Mouse (Mus musculus) MEL (cell line): Measurements from ENCODE around the gene Mettl16. TPM values are rescaled to one million over a fixed set of nuclear protein-coding genes. Genes with fewer than 3 reads are reported as not detected.

Experiments
- DNase-seq: peaks from one replicate; pipeline ENCODE4 v3.0.0; 2011; ENCODE audit warnings: low read depth, low spot score
- H3K27ac ChIP-seq: 2 replicates; pipeline ENCODE4 v1.5.1; 2012; ENCODE audit warnings: low read depth, mild to moderate bottlenecking, control low read depth, low read length, moderate library complexity; ENCODE audit not compliant: control insufficient read depth
- H3K27me3 ChIP-seq, 2 experiments: fragments of 150-350 bp in 1 of 2; sonication (generic) in 1 of 2; 2 replicates each; pipeline ENCODE4 v1.6.1; 2012; ENCODE audit warnings: low read length in 2 of 2, mild to moderate bottlenecking in 2 of 2, improper control_type of control experiment in 1 of 2, moderate library complexity in 1 of 2; ENCODE audit not compliant: insufficient read depth in 2 of 2, control insufficient read depth in 1 of 2
- H3K36me3 ChIP-seq, 2 experiments: 2 replicates each; pipeline ENCODE4 v1.6.1; 2012 to 2014; ENCODE audit warnings: low read length in 2 of 2, improper control_type of control experiment in 1 of 2, inconsistent platforms in 1 of 2, mild to moderate bottlenecking in 1 of 2; ENCODE audit not compliant: insufficient read depth in 2 of 2, control insufficient read depth in 1 of 2
- H3K4me1 ChIP-seq, 2 experiments: fragments of 150-350 bp in 1 of 2; sonication (generic) in 1 of 2; 2 replicates each; pipeline ENCODE4 v1.6.1; 2012; ENCODE audit warnings: low read length in 2 of 2, improper control_type of control experiment in 1 of 2, mild to moderate bottlenecking in 1 of 2; ENCODE audit not compliant: insufficient read depth in 2 of 2, control insufficient read depth in 1 of 2
- H3K4me3 ChIP-seq, 2 experiments: fragments of 150-350 bp in 1 of 2; sonication (generic) in 1 of 2; 2 replicates each; pipeline ENCODE4 v1.5.1; 2012; ENCODE audit warnings: low read depth in 2 of 2, low read length in 2 of 2, mild to moderate bottlenecking in 2 of 2, moderate library complexity in 2 of 2, control low read depth in 1 of 2, improper control_type of control experiment in 1 of 2; ENCODE audit not compliant: control insufficient read depth in 1 of 2, insufficient read depth in 1 of 2
- H3K79me2 ChIP-seq: 2 replicates; pipeline ENCODE4 v1.6.1; 2012; ENCODE audit warnings: mild to moderate bottlenecking, low read length, moderate library complexity; ENCODE audit not compliant: control insufficient read depth, poor library complexity, insufficient read depth
- H3K9ac ChIP-seq: 2 replicates; pipeline ENCODE4 v1.6.1; 2012; ENCODE audit warnings: low read depth, mild to moderate bottlenecking, control low read depth, low read length, moderate library complexity; ENCODE audit not compliant: control insufficient read depth, poor library complexity, severe bottlenecking
- H3K9me3 ChIP-seq: fragments of 150-350 bp; sonication (generic); replicated peaks from 2 replicates; pipeline ENCODE4 v1.6.1; 2012; ENCODE audit warnings: mild to moderate bottlenecking, low read length, improper control_type of control experiment, moderate library complexity; ENCODE audit not compliant: insufficient read depth
- BHLHE40 ChIP-seq: IDR thresholded peaks from 2 replicates; pipeline ENCODE4 v1.6.1; 2012; ENCODE audit warnings: low read depth, mild to moderate bottlenecking, inconsistent platforms, low read length, improper control_type of control experiment, borderline replicate concordance
- CHD2 ChIP-seq: IDR thresholded peaks from 2 replicates; pipeline ENCODE4 v1.6.1; 2011; ENCODE audit warnings: low read length, improper control_type of control experiment
- CTCF ChIP-seq, 3 experiments: IDR thresholded peaks in 2 of 3; conservative IDR thresholded peaks in 1 of 3; 2 replicates each; pipeline ENCODE4 v1.5.1; 2011 to 2012; ENCODE audit warnings: low read length in 3 of 3, low read depth in 2 of 3, mild to moderate bottlenecking in 2 of 3, improper control_type of control experiment in 1 of 3, inconsistent platforms in 1 of 3, mixed read lengths in 1 of 3, moderate library complexity in 1 of 3; ENCODE audit not compliant: control insufficient read depth in 1 of 3, insufficient read depth in 1 of 3, poor library complexity in 1 of 3, severe bottlenecking in 1 of 3
- E2F4 ChIP-seq: IDR thresholded peaks from 2 replicates; pipeline ENCODE4 v1.6.1; 2011; ENCODE audit warnings: low read depth, low read length, improper control_type of control experiment, borderline replicate concordance
- ELF1 ChIP-seq: IDR thresholded peaks from 2 replicates; pipeline ENCODE4 v1.6.1; 2014; ENCODE audit warnings: low read depth, mild to moderate bottlenecking, inconsistent platforms, low read length, improper control_type of control experiment, moderate library complexity
- ETS1 ChIP-seq: IDR thresholded peaks from 2 replicates; pipeline ENCODE4 v1.6.1; 2012; ENCODE audit warnings: low read depth, mild to moderate bottlenecking, inconsistent platforms, low read length, improper control_type of control experiment, moderate library complexity
- GABPA ChIP-seq: IDR thresholded peaks from 2 replicates; pipeline ENCODE4 v1.6.1; 2012; ENCODE audit warnings: low read depth, mild to moderate bottlenecking, inconsistent platforms, low read length, improper control_type of control experiment, moderate library complexity
- GATA1 ChIP-seq: IDR thresholded peaks from 2 replicates; pipeline ENCODE4 v1.6.1; 2011; ENCODE audit warnings: low read depth, low read length, improper control_type of control experiment
- KAT2A ChIP-seq: conservative IDR thresholded peaks from 2 replicates; pipeline ENCODE4 v1.6.1; 2012; ENCODE audit warnings: low read depth, low read length, improper control_type of control experiment, inconsistent platforms
- MAFK ChIP-seq: IDR thresholded peaks from 2 replicates; pipeline ENCODE4 v1.6.1; 2011; ENCODE audit warnings: low read depth, mild to moderate bottlenecking, low read length, improper control_type of control experiment, borderline replicate concordance
- MAX ChIP-seq: IDR thresholded peaks from 2 replicates; pipeline ENCODE4 v1.6.1; 2011; ENCODE audit warnings: low read length, improper control_type of control experiment
- MAZ ChIP-seq: IDR thresholded peaks from 2 replicates; pipeline ENCODE4 v1.6.1; 2012; ENCODE audit warnings: low read depth, mild to moderate bottlenecking, inconsistent platforms, low read length, improper control_type of control experiment
- MEF2A ChIP-seq: IDR thresholded peaks from 2 replicates; pipeline ENCODE4 v1.6.1; 2014; ENCODE audit warnings: low read depth, mild to moderate bottlenecking, inconsistent platforms, low read length, improper control_type of control experiment; ENCODE audit not compliant: poor library complexity, insufficient replicate concordance, severe bottlenecking; ENCODE audit errors: extremely low read depth
- MXI1 ChIP-seq: IDR thresholded peaks from 2 replicates; pipeline ENCODE4 v1.6.1; 2011; ENCODE audit warnings: mild to moderate bottlenecking, low read depth, low read length, improper control_type of control experiment
- MYB ChIP-seq: IDR thresholded peaks from 2 replicates; pipeline ENCODE4 v1.6.1; 2011; ENCODE audit warnings: mild to moderate bottlenecking, low read depth, low read length, improper control_type of control experiment
- NELFE ChIP-seq: IDR thresholded peaks from 2 replicates; pipeline ENCODE4 v1.6.1; 2011; ENCODE audit warnings: low read depth, low read length, improper control_type of control experiment
- NRF1 ChIP-seq: IDR thresholded peaks from 2 replicates; pipeline ENCODE4 v1.6.1; 2014; ENCODE audit warnings: low read depth, mild to moderate bottlenecking, inconsistent platforms, low read length, improper control_type of control experiment, moderate library complexity; ENCODE audit not compliant: poor library complexity, insufficient read depth, severe bottlenecking
- POLR2A ChIP-seq, 2 experiments: IDR thresholded peaks; 2 replicates each; pipeline ENCODE4 v1.6.1; 2011 to 2012; ENCODE audit warnings: low read length in 2 of 2, mild to moderate bottlenecking in 2 of 2, control low read depth in 1 of 2, improper control_type of control experiment in 1 of 2, low read depth in 1 of 2, moderate library complexity in 1 of 2; ENCODE audit not compliant: control insufficient read depth in 1 of 2, insufficient read depth in 1 of 2, poor library complexity in 1 of 2
- POLR2AphosphoS5 ChIP-seq: IDR thresholded peaks from 2 replicates; pipeline ENCODE4 v1.6.1; 2012; ENCODE audit warnings: low read depth, borderline replicate concordance, mild to moderate bottlenecking, inconsistent platforms, low read length, moderate library complexity, mixed read lengths
- RAD21 ChIP-seq: IDR thresholded peaks from 2 replicates; pipeline ENCODE4 v1.6.1; 2011; ENCODE audit warnings: mild to moderate bottlenecking, low read depth, low read length, improper control_type of control experiment
- RCOR1 ChIP-seq: IDR thresholded peaks from 2 replicates; pipeline ENCODE4 v1.6.1; 2012; ENCODE audit warnings: low read depth, mild to moderate bottlenecking, inconsistent platforms, low read length, improper control_type of control experiment
- SIN3A ChIP-seq: IDR thresholded peaks from 2 replicates; pipeline ENCODE4 v1.6.1; 2012; ENCODE audit warnings: low read length, improper control_type of control experiment, inconsistent platforms
- SMC3 ChIP-seq: IDR thresholded peaks from 2 replicates; pipeline ENCODE4 v1.6.1; 2011; ENCODE audit warnings: low read depth, low read length, improper control_type of control experiment
- TBP ChIP-seq: IDR thresholded peaks from 2 replicates; pipeline ENCODE4 v1.8.0; 2011; ENCODE audit warnings: low read depth, low read length, improper control_type of control experiment
- TCF12 ChIP-seq: IDR thresholded peaks from 2 replicates; pipeline ENCODE4 v1.6.1; 2014; ENCODE audit warnings: low read depth, mild to moderate bottlenecking, inconsistent platforms, low read length, improper control_type of control experiment, moderate library complexity
- UBTF ChIP-seq: IDR thresholded peaks from 2 replicates; pipeline ENCODE4 v1.6.1; 2012; ENCODE audit warnings: low read depth, mild to moderate bottlenecking, inconsistent platforms, low read length, improper control_type of control experiment, moderate library complexity, borderline replicate concordance; ENCODE audit not compliant: insufficient read depth
- USF2 ChIP-seq, 2 experiments: IDR thresholded peaks; 2 replicates each; pipeline ENCODE4 v1.6.1; 2011 to 2012; ENCODE audit warnings: improper control_type of control experiment in 2 of 2, low read length in 2 of 2, borderline replicate concordance in 1 of 2, inconsistent platforms in 1 of 2, low read depth in 1 of 2, mild to moderate bottlenecking in 1 of 2; ENCODE audit not compliant: insufficient read depth in 1 of 2
- ZC3H11A ChIP-seq: IDR thresholded peaks from 2 replicates; pipeline ENCODE4 v1.6.1; 2012; ENCODE audit warnings: low read depth, mild to moderate bottlenecking, inconsistent platforms, low read length, improper control_type of control experiment
- ZKSCAN1 ChIP-seq: IDR thresholded peaks from 2 replicates; pipeline ENCODE4 v1.6.1; 2012; ENCODE audit warnings: low read depth, mild to moderate bottlenecking, inconsistent platforms, low read length, improper control_type of control experiment, moderate library complexity
- polyA plus RNA-seq, 2 experiments: library from polyadenylated mRNA; stranded (reverse) in 1 of 2; unstranded in 1 of 2; fragments of >175 nt in 1 of 2; fragments of >200 nt in 1 of 2; gene quantifications; 2 replicates each; pipeline versions ENCODE4 v1.2.1 to v1.2.4; 2012; ENCODE audit warnings: low replicate concordance in 2 of 2, low read depth in 1 of 2; ENCODE audit not compliant: insufficient read length in 2 of 2, insufficient read depth in 1 of 2, missing spikeins in 1 of 2
- total RNA-seq: library from RNA; depleted of rRNA; stranded (reverse); fragments of 300-350 nt; gene quantifications from 2 replicates; pipeline ENCODE4 v1.2.3, GENCODE M21; 2012

Mettl16 gene
- total and polyA plus RNA-seq, 3 experiments = 76.3 to 116 TPM; not detected in 1

DNA sequence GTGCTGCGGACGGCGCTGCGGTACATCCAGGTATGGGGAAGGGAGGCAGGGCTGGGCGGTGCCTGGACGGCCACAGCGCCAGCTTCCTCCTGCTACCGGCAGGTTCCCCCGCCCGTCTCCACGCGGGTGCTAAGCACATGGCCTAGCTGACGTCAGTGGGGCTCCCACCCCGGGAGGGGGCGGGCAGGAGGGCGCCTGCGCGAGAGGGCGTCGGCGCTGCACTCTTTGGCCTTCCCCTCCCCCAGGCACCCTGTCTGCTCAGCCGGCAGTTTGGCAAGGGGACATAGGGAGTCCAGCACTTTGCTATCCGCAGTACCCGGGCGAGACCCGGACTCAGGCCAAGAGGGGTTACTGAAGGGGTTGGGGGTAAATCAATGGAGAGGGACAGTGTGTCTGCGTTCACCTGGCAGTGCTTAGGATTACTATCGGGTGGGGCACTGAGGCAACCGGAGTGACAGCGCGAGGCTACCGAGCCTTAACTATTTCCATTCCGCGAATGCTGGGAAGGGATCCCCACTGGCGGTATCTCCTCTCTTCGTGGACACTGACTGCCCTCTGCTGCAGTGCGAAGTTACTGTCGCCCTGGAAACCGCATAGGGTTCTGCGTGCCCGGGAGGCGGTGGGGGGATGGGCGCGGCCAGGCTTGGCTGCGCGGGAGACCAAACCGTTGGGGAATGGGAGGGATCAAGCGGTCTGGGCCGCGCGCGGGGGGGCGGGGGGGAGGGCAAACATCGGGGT, 67.2 kb downstream of the Mettl16 start (continued):
- TF ChIP-seq MAZ = peak; percentile 100
- TF ChIP-seq BHLHE40 = peak; percentile 55; the same call in 1 of the 2 replicates
- TF ChIP-seq KAT2A = no peak; the same call in 1 of the 2 replicates
- TF ChIP-seq POLR2A (IDR thresholded peaks at IDR 0.05; ENCODE audit: control insufficient read depth in 1 of 2, insufficient read depth in 1 of 2, low read depth in 1 of 2, low read length in 2 of 2, poor library complexity in 1 of 2) = peak; percentile 78 to 83
- 0 out of 2 replicates have a peak, but pooled peaks have one; percentile 24 for TF ChIP-seq POLR2AphosphoS5
- TF ChIP-seq GABPA = no peak
- TF ChIP-seq ELF1 = peak; percentile 47; the same call in 1 of the 2 replicates
- no peak for TF ChIP-seq UBTF
- peak; percentile 100 for TF ChIP-seq MAX
- TF ChIP-seq MYB = peak; percentile 22; the same call in 1 of the 2 replicates
- TF ChIP-seq E2F4 = no peak
- peak; percentile 95 for TF ChIP-seq ETS1
- TF ChIP-seq USF2 (IDR thresholded peaks at IDR 0.05; ENCODE audit: borderline replicate concordance in 1 of 2, insufficient read depth in 1 of 2, low read depth in 1 of 2, low read length in 2 of 2) = no peak
- 0 out of 2 replicates have a peak, but pooled peaks have one; percentile 61 for TF ChIP-seq TBP
- TF ChIP-seq GATA1 = no peak
- no peak for TF ChIP-seq MAFK
- peak in 1 of 3 experiments; percentile 1; a peak in 1 of 6 replicates for TF ChIP-seq CTCF (IDR thresholded peaks at IDR 0.05 in 2 of 3, conservative IDR thresholded peaks at IDR 0.05 in 1 of 3; ENCODE audit: control insufficient read depth in 1 of 3, insufficient read depth in 1 of 3, low read depth in 2 of 3, low read length in 3 of 3, poor library complexity in 1 of 3, severe bottlenecking in 1 of 3)
- TF ChIP-seq RCOR1 = 0 out of 2 replicates have a peak, but pooled peaks have one; percentile 29
- peak; percentile 87 for TF ChIP-seq NELFE
- TF ChIP-seq TCF12 = peak; percentile 80
- no peak for TF ChIP-seq SMC3

- Histone ChIP-seq H3K36me3 (peaks cover 0 to 15% of the 10 kb centered on the region in 2 experiments; a peak in 2 of 4 replicates), H3K4me3 (peak overlapping the region; percentile 47 to 74)
- TF ChIP-seq SIN3A (peak; percentile 67; the same call in 1 of the 2 replicates), NELFE (peak; percentile 76), TBP (no peak; the same call in 1 of the 2 replicates), MAFK (no peak), ELF1 (peak; percentile 67; the same call in 1 of the 2 replicates), E2F4 (no peak), BHLHE40 (peak; percentile 38; the same call in 1 of the 2 replicates), GABPA (no peak), NRF1 (peak; percentile 67), MAX (peak; percentile 86), MEF2A (no peak), USF2 (IDR thresholded peaks at IDR 0.05; ENCODE audit: borderline replicate concordance in 1 of 2, insufficient read depth in 1 of 2, low read depth in 1 of 2, low read length in 2 of 2) (no peak), ZKSCAN1 (no peak), MXI1 (peak; percentile 91), POLR2AphosphoS5 (no peak), CHD2 (no peak), SMC3 (no peak), ZC3H11A (no peak), RAD21 (no peak), POLR2A (IDR thresholded peaks at IDR 0.05; ENCODE audit: control insufficient read depth in 1 of 2, insufficient read depth in 1 of 2, low read depth in 1 of 2, low read length in 2 of 2, poor library complexity in 1 of 2) (peak; percentile 31 to 78; a peak in 2 of 4 replicates)
Observed at GRCm38 (mm10) chr11:74838441-74838840, 67.8 kb downstream of the Mettl16 start.

More at GRCm38 (mm10) chr11:74838441-74838840, 67.8 kb downstream of the Mettl16 start:
- Histone ChIP-seq H3K27ac (peak overlapping the region; percentile 99), H3K27me3 (no peaks in the 10 kb centered on the region), H3K9ac (peak overlapping the region; percentile 93), H3K9me3 (no peaks in the 10 kb centered on the region), H3K79me2 (peaks cover 42% of the 10 kb centered on the region), H3K4me1 (peaks cover 6 to 22% of the 10 kb centered on the region in 2 experiments; a peak in 3 of 4 replicates)
- DNase-seq = peak; percentile 99
